Mouse (Mus musculus): ENCODE measurements around the gene Elane.

DNA sequence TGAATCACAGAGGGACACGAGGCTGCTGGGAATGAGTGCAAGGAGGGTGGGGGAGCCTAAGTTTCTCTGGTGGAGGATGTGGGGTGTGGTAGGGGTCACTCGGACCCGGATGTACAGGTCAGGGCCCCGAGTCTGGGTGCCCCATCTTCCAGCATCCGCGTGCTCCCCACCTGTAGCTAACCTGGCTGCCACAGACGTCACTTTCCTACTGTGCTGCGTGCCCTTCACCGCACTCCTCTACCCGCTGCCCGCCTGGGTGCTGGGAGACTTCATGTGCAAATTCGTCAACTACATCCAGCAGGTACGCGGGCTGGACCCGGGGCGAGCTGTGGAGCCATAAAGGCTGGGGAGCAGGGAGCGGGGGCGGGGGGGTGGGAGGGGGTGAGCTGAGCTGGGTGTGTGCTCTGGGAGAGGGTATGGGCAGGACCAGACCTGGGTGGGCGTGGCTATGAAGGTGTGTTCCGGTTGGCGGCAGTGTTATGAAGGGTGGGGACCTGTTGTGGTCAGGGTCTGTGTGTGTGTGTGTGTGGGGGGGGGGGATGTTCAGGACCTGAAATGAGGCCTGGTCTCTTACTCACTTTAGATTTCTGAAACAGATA is 33.3 kb downstream of the Elane start:
- TF ChIP-seq CTCF (conservative IDR thresholded peaks at IDR 0.05; ENCODE audit: insufficient read depth, insufficient read length, low read depth, low read length) (no peak), POLR2A (IDR thresholded peaks at IDR 0.05; ENCODE audit: low read depth, low read length) (no peak)

Data from kidney, adult 2 months (tissue).